ENCODE assay signal across 8 mouse cellular contexts in the genomic region with DNA sequence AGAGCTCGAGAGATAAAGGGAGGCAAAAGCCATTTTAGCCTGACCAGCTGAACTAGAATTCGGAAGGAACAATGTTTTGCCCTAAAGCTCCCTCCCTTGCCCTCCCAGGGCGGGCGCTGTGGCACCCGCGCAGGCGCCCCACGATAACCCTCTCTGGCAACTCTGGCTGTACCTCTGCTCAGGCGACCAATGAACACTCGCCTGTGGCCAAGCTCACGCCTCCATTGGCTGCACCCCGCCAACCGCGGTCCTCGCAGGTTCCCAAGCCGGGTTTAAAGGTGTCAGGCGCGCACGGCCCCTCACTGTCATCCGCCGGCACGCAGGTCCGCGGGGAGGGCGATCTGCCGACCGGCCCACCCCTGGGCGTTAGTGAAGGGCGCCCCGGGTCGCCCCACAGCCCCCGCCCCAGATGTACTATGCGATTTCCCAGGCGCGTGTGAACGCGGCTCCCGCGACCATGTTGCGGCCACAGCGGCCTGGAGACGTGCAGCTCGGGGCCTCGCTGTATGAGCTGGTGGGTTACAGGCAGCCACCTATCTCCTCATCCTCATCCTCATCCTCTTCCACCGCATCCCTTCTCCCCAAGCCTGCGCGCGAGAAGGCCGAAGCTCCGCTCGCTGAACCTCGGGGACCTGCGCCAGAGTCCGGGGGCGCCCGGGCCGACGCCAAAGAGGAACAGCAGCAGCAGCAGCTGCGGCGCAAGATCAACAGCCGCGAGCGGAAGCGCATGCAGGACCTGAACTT. TPM values are rescaled to one million over a fixed set of nuclear protein-coding genes. Genes with fewer than 3 reads are reported as not detected.
DNase-seq lines count a peak whose midpoint lies in the region; ATAC-seq and TF ChIP-seq lines count a peak whose summit lies in the region.

TSS of gene Olig1 (plus strand) at position 305 of the 744 bp plus-strand sequence.

- intact Hi-C loops in left cerebral cortex, postnatal 14 days (cut with DNase I), result loop anchor here (2.0 kb wide), 1 partner anchor 37 kb away; no protein-coding TSS in a partner anchor

- no peaks in the 10 kb centered on the region for H3K4me1 ChIP-seq in cortical plate, adult 2 months (ENCODE audit: control insufficient read depth, insufficient read depth, low read length)
- 0 out of 2 replicates have a peak, but pooled peaks cover 3% of the 10 kb centered on the region for H3K4me1 ChIP-seq in intestine, embryonic 14.5 days (replicated peaks; ENCODE audit: control insufficient read depth, insufficient read depth, low read length)
- no peaks in the 10 kb centered on the region; the same call in 1 of the 2 replicates for H3K4me1 ChIP-seq in small intestine, adult 2 months (ENCODE audit: control insufficient read depth, insufficient read depth, insufficient read length, low read length)

- peak; percentile 81 for ATAC-seq in intestine, embryonic 14.5 days (replicated peaks; ENCODE audit: low FRiP score, low TSS enrichment, low read depth)

- H3K9me3 ChIP-seq in intestine, embryonic 14.5 days (ENCODE audit: control insufficient read depth, low read length), result no peaks in the 10 kb centered on the region

- peak within 1 kb of the TSS; percentile 70 for H3K27ac ChIP-seq in cortical plate, adult 2 months (ENCODE audit: insufficient read depth, low read length)
- no peak within 1 kb of the TSS for H3K27ac ChIP-seq in intestine, embryonic 14.5 days (ENCODE audit: low read depth)
- no peak within 1 kb of the TSS for H3K27ac ChIP-seq in small intestine, adult 2 months (ENCODE audit: insufficient read depth, low read depth, low read length)

- H3K36me3 ChIP-seq in intestine, embryonic 14.5 days (ENCODE audit: control insufficient read depth, insufficient read depth, low read length), result no peaks in the 10 kb centered on the region
- no peaks in the 10 kb centered on the region for H3K36me3 ChIP-seq in small intestine, adult 2 months (ENCODE audit: control insufficient read depth, insufficient read depth, low read length)

- TF ChIP-seq CTCF in cortical plate, adult 2 months (IDR thresholded peaks at IDR 0.05; ENCODE audit: extremely low read depth, insufficient read depth, low read length), result no peak
- no peak for TF ChIP-seq CTCF in small intestine, adult 2 months (IDR thresholded peaks at IDR 0.05; ENCODE audit: extremely low read depth, insufficient read length, insufficient replicate concordance, low read depth, low read length)

- WGBS in intestine, embryonic 14.5 days, result 1% methylated on average over 62 of the region's 64 CpGs
- WGBS in small intestine, adult 2 months, result 1% methylated on average over 64 of the region's 64 CpGs

- H3K9ac ChIP-seq in intestine, embryonic 14.5 days (ENCODE audit: low read length), result no peak within 1 kb of the TSS

- peak within 1 kb of the TSS; percentile 48 for H3K4me3 ChIP-seq in cortical plate, adult 2 months (ENCODE audit: insufficient read depth, low read length)
- H3K4me3 ChIP-seq in intestine, embryonic 14.5 days (ENCODE audit: low read depth, low read length), result peak within 1 kb of the TSS; percentile 34
- H3K4me3 ChIP-seq in small intestine, adult 2 months (ENCODE audit: low read depth, low read length), result peak within 1 kb of the TSS; percentile 33

- peaks cover 94% of the 10 kb centered on the region for H3K27me3 ChIP-seq in intestine, embryonic 14.5 days (replicated peaks; ENCODE audit: control insufficient read depth, insufficient read depth, low read length)
- H3K27me3 ChIP-seq in small intestine, adult 2 months (ENCODE audit: control insufficient read depth, insufficient read depth, low read length), result peaks cover 43% of the 10 kb centered on the region

- DNase-seq in adrenal gland, postnatal 25 days, result peak; percentile 74
- peak; percentile 76 for DNase-seq in gastrocnemius, postnatal 25 days
- DNase-seq in intestine, embryonic 14.5 days (ENCODE audit: low spot score), result peak; percentile 72
- peak; percentile 72 to 74 for DNase-seq in left cerebral cortex, postnatal 14 days (ENCODE audit: low spot score in 2 of 2)
- peak; percentile 64 for DNase-seq in mesoderm, embryonic 11.5 days (ENCODE audit: low read depth, low spot score)
- no peak for DNase-seq in spleen, postnatal 14 days (ENCODE audit: low spot score in 2 of 2)

- peak within 1 kb of the TSS; percentile 56 for H3K4me2 ChIP-seq in intestine, embryonic 14.5 days (ENCODE audit: low read length)

- peak; percentile 37; the same call in 1 of the 2 replicates for TF ChIP-seq POLR2A in cortical plate, adult 2 months (IDR thresholded peaks at IDR 0.05; ENCODE audit: extremely low read depth, insufficient read depth, low read length)
- no peak for TF ChIP-seq POLR2A in small intestine, adult 2 months (IDR thresholded peaks at IDR 0.05; ENCODE audit: low read depth, low read length)

RNA-seq across cellular contexts. Expression of gene Olig1, which starts in this region (rescaled TPM):
- 0.27 TPM in 1 of 2 replicates, not detected in the other for total RNA-seq in adrenal gland, postnatal 25 days (2021)
- polyA plus RNA-seq in cortical plate, adult 2 months (2012; rRNA removed), result 202 and 230 TPM in 2 replicates
- total RNA-seq in gastrocnemius, postnatal 25 days (2021), result not detected
- polyA plus RNA-seq in intestine, embryonic 14.5 days (2014; fragmentation: Nextera tagmentation; extraction: Ambion mirVana), result 0.14 TPM in 1 of 2 replicates, not detected in the other
- 100 to 1,000 TPM in 1 of 2 experiments, 10 to 100 TPM in 1; 98.8 to 123 TPM for total RNA-seq in left cerebral cortex, postnatal 14 days (2021)
- 0.09 TPM in 1 of 2 replicates, not detected in the other for polyA plus RNA-seq in small intestine, adult 2 months (2012; rRNA removed)

Comparison
In these comparisons a context has a peak if more than half of its experiments do, and no peak if none do; other contexts are left out.
1. RNA of gene Olig1 (total RNA-seq): 98.8 to 123 TPM in left cerebral cortex, postnatal 14 days; 0.27 TPM in adrenal gland, postnatal 25 days and not detected in gastrocnemius, postnatal 25 days; every median in the first group is over 10 times any median in the second.
2. RNA of gene Olig1 (polyA plus RNA-seq): 202 to 230 TPM in cortical plate, adult 2 months; 0.14 TPM in intestine, embryonic 14.5 days and 0.09 TPM in small intestine, adult 2 months; every median in the first group is over 100 times any median in the second.
3. Peak in DNase-seq in adrenal gland, postnatal 25 days; RNA of the gene not detected or under 1 TPM.
4. Peak in DNase-seq in gastrocnemius, postnatal 25 days; RNA of the gene not detected or under 1 TPM.
5. Peak in DNase-seq, ATAC-seq, H3K4me3 ChIP-seq and H3K4me2 ChIP-seq in intestine, embryonic 14.5 days; RNA of the gene not detected or under 1 TPM.
6. DNase-seq: peak in left cerebral cortex, postnatal 14 days (2 of 2) and mesoderm, embryonic 11.5 days (single experiment); none in spleen, postnatal 14 days (0 of 2).
7. Peak in every context shown above with its lines, with median percentiles within 50 percentile points of each other: H3K4me3 ChIP-seq.